Mouse (Mus musculus) mammary gland, adult 2 months (tissue): ENCODE measurements around the gene Sh3d19. TPM values are rescaled to one million over a fixed set of nuclear protein-coding genes. Genes with fewer than 3 reads are reported as not detected.

Source experiments
- polyA plus RNA-seq: library from polyadenylated mRNA; depleted of rRNA; stranded (reverse); fragments of >200 nt; gene quantifications from 2 replicates; pipeline ENCODE4 v1.2.3, GENCODE M21; 2012; ENCODE audit warnings: low replicate concordance; rRNA removed

The Sh3d19 gene
- 51.4 and 86.1 TPM in 2 replicates for polyA plus RNA-seq

DNA sequence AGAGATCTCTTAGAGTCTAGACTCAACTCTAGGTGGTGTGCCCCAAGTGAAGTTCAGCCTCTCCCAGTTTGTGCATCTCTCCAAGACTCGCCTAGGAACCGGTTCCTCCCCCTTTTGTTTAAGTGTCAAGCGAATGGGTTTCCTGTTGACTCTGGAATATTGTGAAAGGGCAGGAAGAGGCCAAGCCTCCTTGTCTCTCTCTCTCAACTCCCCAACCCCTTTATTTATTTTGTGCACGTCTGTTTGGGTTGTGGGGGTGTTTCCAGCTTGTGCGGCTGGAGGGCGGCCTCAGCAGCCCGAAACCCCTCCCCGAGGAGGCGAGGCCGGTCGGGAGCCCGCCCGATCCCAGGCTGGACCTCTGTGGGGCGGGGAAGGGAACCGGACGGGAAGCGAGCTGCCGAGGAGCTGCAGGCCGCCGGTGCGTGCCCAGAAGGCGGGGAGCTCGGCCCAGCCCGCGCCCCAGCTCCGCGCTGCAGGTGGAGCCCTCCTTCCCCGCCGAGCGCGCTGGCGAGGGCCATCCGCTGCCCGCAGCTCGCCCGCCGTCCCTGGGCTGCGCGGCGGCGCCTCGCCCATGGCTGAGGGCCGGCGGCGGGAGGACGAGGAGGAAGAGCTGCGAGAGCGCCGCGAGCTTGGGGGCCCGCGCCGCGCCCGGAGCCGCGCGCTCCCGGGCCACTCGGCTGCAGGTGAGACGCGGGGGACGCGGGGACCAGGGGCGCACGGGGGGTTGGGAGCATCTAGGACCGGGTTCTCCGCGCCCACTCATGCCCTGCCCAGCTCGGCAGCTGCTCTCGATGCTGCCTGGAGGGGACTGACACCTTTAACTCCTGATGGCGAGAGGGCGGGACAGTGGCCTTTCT lies at the start of gene Sh3d19:
Gene Sh3d19 (plus strand): TSS at position 368 of the 857 bp plus-strand sequence.

DNA sequence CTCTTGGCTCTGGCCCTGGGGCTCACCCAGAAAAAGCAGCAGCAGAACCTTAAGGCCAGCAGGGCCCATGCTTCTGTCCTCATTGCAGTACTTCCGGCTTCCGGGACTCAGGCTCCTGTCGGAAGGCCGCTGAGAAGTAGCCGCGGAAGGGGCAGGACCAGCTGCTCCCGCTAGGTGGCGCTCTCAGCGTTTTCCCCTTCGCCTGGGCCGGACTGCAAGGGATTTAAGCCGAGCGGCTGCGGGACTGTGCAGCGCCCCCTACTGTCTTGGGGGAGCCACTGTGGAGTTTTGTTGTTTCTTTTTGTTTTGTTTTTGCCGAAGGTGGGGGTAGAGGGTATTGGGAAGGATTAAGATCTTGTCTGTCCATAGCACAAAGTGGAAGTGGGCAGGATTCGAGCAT lies 31.5 kb downstream of the Sh3d19 start, which contains the start of gene Prss48:
Gene Prss48 (minus strand): TSS at position 69 of the 400 bp plus-strand sequence.

DNA sequence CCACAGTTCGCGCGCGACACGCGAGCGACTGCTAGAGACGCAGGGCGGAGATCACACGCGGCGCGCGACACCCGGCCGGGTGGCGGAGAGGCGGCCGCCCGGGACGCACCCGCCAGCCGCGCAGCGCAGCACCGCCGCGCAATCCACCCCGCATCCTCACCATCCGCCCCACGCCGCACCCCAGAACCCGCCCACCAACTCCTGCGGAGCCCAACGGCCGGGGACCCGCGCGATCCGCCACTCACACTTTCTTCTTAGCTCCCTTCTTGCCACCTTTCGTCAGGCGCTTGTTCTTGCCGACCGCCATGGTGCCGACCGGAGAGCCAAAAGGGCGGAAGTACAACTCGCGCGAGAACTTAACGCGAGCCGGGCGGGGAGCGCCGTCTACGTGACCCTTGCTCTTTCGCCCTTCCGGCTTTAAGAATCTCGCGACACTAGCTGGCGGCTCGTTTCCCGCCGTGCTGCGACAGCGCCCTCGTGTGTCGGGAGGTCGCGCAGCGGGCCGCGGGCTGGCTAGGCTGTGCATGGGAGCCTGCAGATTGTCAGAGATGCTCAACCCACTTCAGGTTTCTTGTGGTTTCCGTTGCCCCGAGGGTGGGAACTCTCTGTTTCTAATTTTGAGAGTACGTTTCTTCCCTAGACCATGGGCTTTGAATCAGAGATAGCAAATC lies 171.5 kb downstream of the Sh3d19 start, which contains the start of gene Rps3a1:
Gene Rps3a1 (minus strand): TSS at position 440 of the 671 bp plus-strand sequence.

Other genes starting within 250 kb of the Sh3d19 start
- gene Fam160a1, start 153.8 kb upstream of the Sh3d19 start, polyA plus RNA-seq, result 23.0 and 31.8 TPM in 2 replicates
- gene Glt28d2, start 83.6 kb upstream of the Sh3d19 start, polyA plus RNA-seq, result 2.9 and 4.0 TPM in 2 replicates
- gene Gm37240, start 83.6 kb upstream of the Sh3d19 start, polyA plus RNA-seq, result 29.8 and 76.4 TPM in 2 replicates
- not detected in 2 replicates for gene Prss48, start 31.4 kb downstream of the Sh3d19 start, polyA plus RNA-seq
- gene Rps3a1, start 171.6 kb downstream of the Sh3d19 start, polyA plus RNA-seq, result 144 and 312 TPM in 2 replicates